Mouse (Mus musculus): ENCODE measurements at regions not wholly inside any gene's neighbourhood (a gene's known extent, or its start where the extent isn't known, plus 50 kb on each side); places are given as distances from the start of the nearest gene placed in this dataset.

- ATAC-seq (ENCODE audit: low FRiP score, low read depth) (no peak), DNase-seq (ENCODE audit: low spot score) (no peak)
- Histone ChIP-seq H3K36me3 (ENCODE audit: control insufficient read depth, insufficient read depth, low read length) (no peaks in the 10 kb centered on the region), H3K4me2 (replicated peaks; ENCODE audit: low read depth, low read length, severe bottlenecking) (no peak overlapping the region), H3K9ac (ENCODE audit: low read depth, low read length, severe bottlenecking) (no peak overlapping the region), H3K4me1 (ENCODE audit: control insufficient read depth, insufficient read depth, low read length) (no peaks in the 10 kb centered on the region), H3K27ac (replicated peaks; ENCODE audit: low read depth, low read length) (no peak overlapping the region), H3K27me3 (ENCODE audit: control insufficient read depth, insufficient read depth, low read length) (no peaks in the 10 kb centered on the region), H3K4me3 (replicated peaks; ENCODE audit: low read length) (no peak overlapping the region), H3K9me3 (ENCODE audit: control insufficient read depth, low read length) (no peaks in the 10 kb centered on the region)
- no peak for TF ChIP-seq POLR2A (IDR thresholded peaks at IDR 0.05; ENCODE audit: borderline replicate concordance, extremely low read depth, insufficient read depth, insufficient read length)
- WGBS, result 86% methylated on average over 10 of the region's 10 CpGs
These were observed 72.7 kb downstream of the Rassf10 start for GRCm38 (mm10) chr7:113026290-113027075.

DNA sequence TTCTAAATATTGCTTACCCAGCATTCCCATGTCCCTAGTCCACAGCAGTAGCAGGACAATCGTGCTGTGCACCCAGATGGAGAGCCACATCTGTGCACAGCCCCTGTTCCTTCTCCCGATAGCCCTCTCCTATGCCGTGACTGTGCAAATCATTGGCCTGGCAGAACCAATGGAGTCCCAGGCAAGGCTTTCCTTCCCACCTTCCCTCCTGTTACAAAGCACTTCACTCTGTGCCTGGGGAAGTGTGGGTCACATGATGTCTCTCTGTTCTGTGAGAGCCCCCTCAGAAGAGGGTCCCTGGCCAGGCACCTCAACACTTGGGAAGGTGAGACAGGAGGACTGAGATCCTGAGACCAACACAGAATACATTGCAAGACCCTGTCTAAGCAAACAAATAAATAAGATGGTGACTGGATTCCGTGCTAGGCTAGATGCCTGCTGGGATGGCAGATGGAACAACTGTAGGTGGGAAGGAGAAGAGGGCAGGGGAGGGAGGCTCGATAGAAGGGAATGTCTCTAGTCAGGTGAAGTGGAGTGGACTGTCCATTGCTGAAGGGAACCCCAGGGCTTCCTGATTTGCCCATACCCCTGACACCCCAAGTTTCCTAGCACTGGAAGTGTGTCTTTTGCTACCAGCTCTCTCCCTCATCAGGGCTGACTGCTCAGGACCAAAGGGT, 73.5 kb downstream of the Rassf10 start:
- Histone ChIP-seq H3K27me3 (ENCODE audit: control insufficient read depth, insufficient read depth, low read length) (no peaks in the 10 kb centered on the region), H3K9me3 (ENCODE audit: control insufficient read depth, low read length) (no peaks in the 10 kb centered on the region), H3K4me1 (ENCODE audit: control insufficient read depth, insufficient read depth, low read length) (no peaks in the 10 kb centered on the region), H3K27ac (replicated peaks; ENCODE audit: low read depth, low read length) (no peak overlapping the region), H3K36me3 (ENCODE audit: control insufficient read depth, insufficient read depth, low read length) (no peaks in the 10 kb centered on the region), H3K4me3 (replicated peaks; ENCODE audit: low read length) (no peak overlapping the region), H3K9ac (ENCODE audit: low read depth, low read length, severe bottlenecking) (no peak overlapping the region), H3K4me2 (replicated peaks; ENCODE audit: low read depth, low read length, severe bottlenecking) (no peak overlapping the region)
- DNase-seq (ENCODE audit: low spot score) (no peak), ATAC-seq (ENCODE audit: low FRiP score, low read depth) (no peak)
- no peak for TF ChIP-seq POLR2A (IDR thresholded peaks at IDR 0.05; ENCODE audit: borderline replicate concordance, extremely low read depth, insufficient read depth, insufficient read length)
- WGBS, result 70% methylated on average over 5 of the region's 5 CpGs

DNA sequence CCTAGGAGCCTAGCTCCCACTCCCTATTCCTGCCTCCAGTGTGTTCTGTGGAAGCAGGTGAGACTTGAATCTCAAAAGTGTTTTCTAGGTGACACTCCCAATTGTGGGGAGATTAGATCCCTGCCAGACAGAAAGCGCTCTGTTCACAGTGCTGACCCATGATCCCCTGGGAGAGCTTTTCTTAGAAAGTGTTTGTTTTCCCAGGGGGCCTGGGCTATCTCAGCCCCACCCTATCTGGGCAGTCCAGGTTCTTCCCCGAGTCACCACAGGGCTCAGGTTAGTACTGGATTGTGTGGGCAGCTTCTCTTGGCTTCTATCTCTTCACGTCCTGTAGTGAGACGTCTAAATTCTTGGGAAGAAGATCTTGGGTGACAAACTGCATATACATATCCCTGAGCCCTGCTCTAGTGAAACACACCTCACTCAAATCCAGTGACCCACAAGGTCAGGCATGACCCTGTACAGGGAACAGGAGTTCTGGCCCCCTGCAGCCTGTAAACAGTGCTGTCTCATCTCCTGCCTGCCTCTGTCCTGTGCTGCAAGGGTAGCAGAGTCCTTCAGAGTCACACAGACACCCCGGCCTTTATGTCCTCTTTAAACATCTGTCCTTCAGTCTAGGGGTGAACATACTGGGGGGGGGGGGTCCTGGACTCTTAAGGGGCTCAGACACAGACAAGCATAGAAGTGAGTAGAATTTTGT, 76.4 kb downstream of the Rassf10 start:
- H3K27ac ChIP-seq (replicated peaks; ENCODE audit: low read depth, low read length), result no peak overlapping the region
- 51% methylated on average over 5 of the region's 5 CpGs for WGBS
- TF ChIP-seq POLR2A (IDR thresholded peaks at IDR 0.05; ENCODE audit: borderline replicate concordance, extremely low read depth, insufficient read depth, insufficient read length), result no peak
- H3K4me2 ChIP-seq (replicated peaks; ENCODE audit: low read depth, low read length, severe bottlenecking), result no peak overlapping the region
- H3K9ac ChIP-seq (ENCODE audit: low read depth, low read length, severe bottlenecking), result no peak overlapping the region
- H3K36me3 ChIP-seq (ENCODE audit: control insufficient read depth, insufficient read depth, low read length), result no peaks in the 10 kb centered on the region
- ATAC-seq (ENCODE audit: low FRiP score, low read depth) (no peak), DNase-seq (ENCODE audit: low spot score) (no peak)
- H3K9me3 ChIP-seq (ENCODE audit: control insufficient read depth, low read length), result no peaks in the 10 kb centered on the region
- no peaks in the 10 kb centered on the region for H3K27me3 ChIP-seq (ENCODE audit: control insufficient read depth, insufficient read depth, low read length)
- no peak overlapping the region for H3K4me3 ChIP-seq (replicated peaks; ENCODE audit: low read length)
- H3K4me1 ChIP-seq (ENCODE audit: control insufficient read depth, insufficient read depth, low read length), result no peaks in the 10 kb centered on the region

DNA sequence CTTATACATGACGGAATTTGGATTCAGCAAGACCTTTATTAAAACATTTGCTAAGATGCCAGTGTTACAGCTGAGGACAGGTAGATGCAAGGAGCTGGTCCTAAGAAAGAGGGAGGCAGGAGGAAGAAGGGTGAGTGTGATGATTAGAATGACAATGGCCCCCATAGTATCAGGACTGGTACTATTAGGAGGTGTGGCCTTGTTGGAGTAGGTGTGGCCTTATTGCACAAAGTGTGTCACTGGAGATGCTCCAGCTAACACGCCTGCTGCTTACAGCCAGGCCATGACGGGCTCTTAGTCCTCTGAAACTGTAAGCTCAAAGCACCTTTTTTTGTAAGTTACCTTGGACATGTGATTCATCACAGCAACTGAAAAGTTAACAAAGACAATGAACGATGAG, 82.0 kb downstream of the Rassf10 start:
- no peak overlapping the region for H3K27ac ChIP-seq (replicated peaks; ENCODE audit: low read depth, low read length)
- H3K9me3 ChIP-seq (ENCODE audit: control insufficient read depth, low read length), result no peaks in the 10 kb centered on the region
- no peak for TF ChIP-seq POLR2A (IDR thresholded peaks at IDR 0.05; ENCODE audit: borderline replicate concordance, extremely low read depth, insufficient read depth, insufficient read length)
- H3K4me3 ChIP-seq (replicated peaks; ENCODE audit: low read length), result no peak overlapping the region
- 81% methylated on average over 4 of the region's 4 CpGs for WGBS
- DNase-seq (ENCODE audit: low spot score), result no peak
- no peak overlapping the region for H3K4me2 ChIP-seq (replicated peaks; ENCODE audit: low read depth, low read length, severe bottlenecking)
- no peak overlapping the region for H3K9ac ChIP-seq (ENCODE audit: low read depth, low read length, severe bottlenecking)
- no peaks in the 10 kb centered on the region for H3K27me3 ChIP-seq (ENCODE audit: control insufficient read depth, insufficient read depth, low read length)
- H3K36me3 ChIP-seq (ENCODE audit: control insufficient read depth, insufficient read depth, low read length), result no peaks in the 10 kb centered on the region
- no peak for ATAC-seq (ENCODE audit: low FRiP score, low read depth)
- H3K4me1 ChIP-seq (ENCODE audit: control insufficient read depth, insufficient read depth, low read length), result no peaks in the 10 kb centered on the region

- ATAC-seq (ENCODE audit: low FRiP score, low read depth), result no peak
- H3K27ac ChIP-seq (replicated peaks; ENCODE audit: low read depth, low read length), result no peak overlapping the region
- 79% methylated on average over 12 of the region's 12 CpGs for WGBS
These were observed 84.3 kb downstream of the Rassf10 start for GRCm38 (mm10) chr7:113037825-113038613.

More at GRCm38 (mm10) chr7:113037825-113038613, 84.3 kb downstream of the Rassf10 start:
- Histone ChIP-seq H3K27me3 (ENCODE audit: control insufficient read depth, insufficient read depth, low read length) (no peaks in the 10 kb centered on the region), H3K36me3 (ENCODE audit: control insufficient read depth, insufficient read depth, low read length) (no peaks in the 10 kb centered on the region), H3K4me2 (replicated peaks; ENCODE audit: low read depth, low read length, severe bottlenecking) (no peak overlapping the region), H3K4me1 (ENCODE audit: control insufficient read depth, insufficient read depth, low read length) (no peaks in the 10 kb centered on the region), H3K4me3 (replicated peaks; ENCODE audit: low read length) (no peak overlapping the region), H3K9ac (ENCODE audit: low read depth, low read length, severe bottlenecking) (no peak overlapping the region), H3K9me3 (ENCODE audit: control insufficient read depth, low read length) (no peaks in the 10 kb centered on the region)
- TF ChIP-seq POLR2A (IDR thresholded peaks at IDR 0.05; ENCODE audit: borderline replicate concordance, extremely low read depth, insufficient read depth, insufficient read length), result no peak
- no peak for DNase-seq (ENCODE audit: low spot score)

All from limb, embryonic 14.5 days (tissue).